Mouse (Mus musculus): Measurements from ENCODE around the gene Trex2. TPM values are rescaled to one million over a fixed set of nuclear protein-coding genes. Genes with fewer than 3 reads are reported as not detected.

The Trex2 gene
- polyA plus RNA-seq, 1 experiment from 2014 or later, result not detected

DNA sequence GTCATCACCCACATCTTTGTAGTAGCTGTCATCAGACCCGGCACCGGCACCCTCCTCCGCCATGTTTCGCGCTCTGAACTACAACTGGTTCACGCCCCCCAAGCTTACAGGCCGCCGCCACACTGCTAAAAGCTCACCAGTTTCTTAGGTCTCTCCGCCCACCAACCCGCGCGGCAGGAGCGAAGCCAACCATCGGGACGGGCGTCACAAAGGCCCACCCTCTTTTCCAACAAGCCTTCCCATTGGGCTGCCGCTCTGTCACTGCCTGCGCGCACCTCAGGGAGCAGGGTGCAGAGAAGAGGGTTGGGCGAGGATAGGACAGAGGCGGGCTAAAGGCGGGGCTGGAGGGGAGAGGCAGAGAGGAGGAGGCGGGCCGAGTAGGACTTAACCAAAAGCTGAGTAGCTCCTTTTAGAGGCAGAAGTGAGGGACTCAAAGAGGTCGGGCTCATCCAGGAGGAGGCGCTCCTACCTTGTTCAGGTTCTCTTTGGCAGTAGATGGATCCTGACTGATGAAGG, 23.8 kb upstream of the Trex2 start, which contains the start of gene Haus7:
Haus7 (minus strand) TSS at position 168 of the 516 bp plus-strand sequence.
- H3K9me3 ChIP-seq (ENCODE audit: control insufficient read depth, low read length), result no peaks in the 10 kb centered on the region
- peak; percentile 84 for DNase-seq (ENCODE audit: low spot score)
- no peaks in the 10 kb centered on the region for H3K27me3 ChIP-seq (ENCODE audit: control insufficient read depth, insufficient read depth, low read length)
- peaks cover 6% of the 10 kb centered on the region for H3K4me1 ChIP-seq (replicated peaks; ENCODE audit: control insufficient read depth, insufficient read depth, low read length)
- peak; percentile 100 for ATAC-seq (ENCODE audit: low FRiP score)
- H3K9ac ChIP-seq, result peak within 1 kb of the TSS; percentile 65
- no peaks in the 10 kb centered on the region for H3K36me3 ChIP-seq (replicated peaks; ENCODE audit: control insufficient read depth, insufficient read depth)
- peak within 1 kb of the TSS; percentile 54 for H3K4me3 ChIP-seq (replicated peaks; ENCODE audit: low read length)
- WGBS, result 17% methylated on average over 26 of the region's 26 CpGs
- H3K4me2 ChIP-seq (replicated peaks), result peak within 1 kb of the TSS; percentile 69
- peak within 1 kb of the TSS; percentile 57; the same call in 1 of the 2 replicates for H3K27ac ChIP-seq

DNA sequence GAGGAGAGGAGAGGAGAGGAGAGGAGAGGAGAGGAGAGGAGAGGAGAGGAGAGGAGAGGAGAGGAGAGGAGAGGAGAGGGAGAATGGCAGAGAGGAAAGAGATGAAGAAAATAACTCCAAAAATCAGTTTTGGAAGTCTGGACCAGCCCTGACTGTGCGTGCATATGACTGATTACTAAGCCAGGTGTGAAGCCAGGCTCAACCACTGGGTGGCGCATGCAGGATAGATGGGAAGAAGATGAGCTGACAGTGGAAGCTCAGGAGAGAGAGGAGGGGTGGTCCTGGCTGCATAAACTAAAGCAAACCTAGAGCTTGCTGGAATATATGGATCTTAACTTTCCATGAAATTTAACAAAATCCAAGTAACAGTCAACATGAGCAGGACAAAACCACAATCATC, 16.8 kb upstream of the Trex2 start:
- H3K27me3 ChIP-seq (ENCODE audit: control insufficient read depth, insufficient read depth, low read length), result no peaks in the 10 kb centered on the region
- H3K9ac ChIP-seq, result no peak overlapping the region
- H3K4me1 ChIP-seq (replicated peaks; ENCODE audit: control insufficient read depth, insufficient read depth, low read length), result no peaks in the 10 kb centered on the region
- no peak for ATAC-seq (ENCODE audit: low FRiP score)
- no peaks in the 10 kb centered on the region; the same call in 1 of the 2 replicates for H3K36me3 ChIP-seq (replicated peaks; ENCODE audit: control insufficient read depth, insufficient read depth)
- H3K27ac ChIP-seq, result no peak overlapping the region
- no peaks in the 10 kb centered on the region for H3K9me3 ChIP-seq (ENCODE audit: control insufficient read depth, low read length)
- H3K4me2 ChIP-seq (replicated peaks), result no peak overlapping the region
- 4% methylated on average over 2 of the region's 2 CpGs for WGBS
- H3K4me3 ChIP-seq (replicated peaks; ENCODE audit: low read length), result no peak overlapping the region
- DNase-seq (ENCODE audit: low spot score), result peak; percentile 70

DNA sequence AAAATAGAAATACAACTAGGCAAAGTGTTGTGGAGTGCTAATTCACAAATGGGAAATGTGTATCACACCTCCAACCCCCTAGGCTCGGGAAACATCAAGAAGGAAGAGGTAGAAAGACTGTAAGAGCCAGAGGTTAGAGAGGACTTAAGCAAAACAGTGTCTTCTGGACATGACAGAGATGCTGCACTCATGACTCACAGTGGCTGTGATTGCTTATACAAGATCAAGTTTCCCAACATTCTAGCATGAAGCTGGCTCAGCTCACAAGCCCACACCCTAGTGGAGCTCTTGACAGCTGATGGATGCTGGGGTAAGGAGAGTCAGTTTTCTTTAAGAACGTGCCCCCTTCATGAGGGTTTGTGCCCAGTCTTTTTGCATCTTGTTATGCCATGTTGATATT, 6.3 kb upstream of the Trex2 start:
- DNase-seq (ENCODE audit: low spot score), result no peak
- peaks cover 19% of the 10 kb centered on the region for H3K36me3 ChIP-seq (replicated peaks; ENCODE audit: control insufficient read depth, insufficient read depth)
- no peak overlapping the region for H3K4me3 ChIP-seq (replicated peaks; ENCODE audit: low read length)
- H3K4me1 ChIP-seq (replicated peaks; ENCODE audit: control insufficient read depth, insufficient read depth, low read length), result no peaks in the 10 kb centered on the region
- H3K9me3 ChIP-seq (ENCODE audit: control insufficient read depth, low read length), result no peaks in the 10 kb centered on the region
- no peak overlapping the region for H3K4me2 ChIP-seq (replicated peaks)
- no peaks in the 10 kb centered on the region for H3K27me3 ChIP-seq (ENCODE audit: control insufficient read depth, insufficient read depth, low read length)
- no peak overlapping the region for H3K9ac ChIP-seq
- no peak overlapping the region for H3K27ac ChIP-seq
- 72% methylated on average over 2 of the region's 2 CpGs for WGBS
- ATAC-seq (ENCODE audit: low FRiP score), result no peak

DNA sequence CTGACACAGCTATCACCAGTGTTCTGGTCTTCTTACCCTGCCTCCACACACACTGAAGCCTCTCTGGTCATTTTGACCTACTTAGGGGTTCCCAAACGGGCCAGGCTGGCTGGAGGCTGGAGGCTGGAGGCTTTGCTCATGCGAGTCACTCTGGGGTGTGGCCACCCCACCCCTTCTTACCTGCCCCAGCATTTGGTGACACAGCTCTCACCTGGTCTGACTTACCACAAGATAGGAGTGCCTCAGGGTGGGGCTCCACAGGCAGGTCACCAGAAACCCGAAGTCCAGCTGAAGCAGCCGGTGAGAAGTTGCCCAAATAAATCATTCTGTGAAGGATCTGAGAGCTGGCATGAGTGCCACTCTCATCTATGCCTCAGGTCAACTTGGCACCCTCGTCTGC, 2.3 kb downstream of the Trex2 start:
- Histone ChIP-seq H3K4me1 (replicated peaks; ENCODE audit: control insufficient read depth, insufficient read depth, low read length) (no peaks in the 10 kb centered on the region), H3K9ac (no peak overlapping the region), H3K27me3 (ENCODE audit: control insufficient read depth, insufficient read depth, low read length) (no peaks in the 10 kb centered on the region), H3K9me3 (ENCODE audit: control insufficient read depth, low read length) (no peaks in the 10 kb centered on the region), H3K4me3 (replicated peaks; ENCODE audit: low read length) (no peak overlapping the region), H3K27ac (no peak overlapping the region), H3K36me3 (replicated peaks; ENCODE audit: control insufficient read depth, insufficient read depth) (peaks cover 8% of the 10 kb centered on the region; the same call in 1 of the 2 replicates), H3K4me2 (replicated peaks) (no peak overlapping the region)
- 81% methylated on average over 5 of the region's 5 CpGs for WGBS
- ATAC-seq (ENCODE audit: low FRiP score) (no peak), DNase-seq (ENCODE audit: low spot score) (no peak)

DNA sequence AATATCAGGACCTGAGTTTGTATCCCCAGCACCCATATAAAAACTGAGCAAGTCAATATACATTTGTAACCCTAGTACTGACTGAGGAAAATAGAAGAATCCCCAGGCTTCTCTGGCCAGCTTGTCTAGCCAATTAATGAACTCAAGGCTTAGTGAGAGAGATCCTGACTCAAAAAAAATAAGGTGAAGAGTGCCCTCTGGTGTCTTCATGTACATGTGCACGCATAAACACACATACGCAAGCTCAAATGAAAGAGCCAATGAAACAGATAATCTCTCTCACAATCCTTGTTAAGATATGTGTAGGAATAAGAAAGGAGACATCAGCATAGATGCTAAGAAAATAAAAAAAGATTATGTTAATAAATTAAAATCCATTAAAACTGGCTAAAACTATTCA, 5.1 kb downstream of the Trex2 start:
- no peaks in the 10 kb centered on the region for H3K27me3 ChIP-seq (ENCODE audit: control insufficient read depth, insufficient read depth, low read length)
- no peaks in the 10 kb centered on the region for H3K4me1 ChIP-seq (replicated peaks; ENCODE audit: control insufficient read depth, insufficient read depth, low read length)
- ATAC-seq (ENCODE audit: low FRiP score), result no peak
- H3K9me3 ChIP-seq (ENCODE audit: control insufficient read depth, low read length), result no peaks in the 10 kb centered on the region
- H3K4me3 ChIP-seq (replicated peaks; ENCODE audit: low read length), result no peak overlapping the region
- no peak overlapping the region for H3K27ac ChIP-seq
- 83% methylated on average over 2 of the region's 2 CpGs for WGBS
- DNase-seq (ENCODE audit: low spot score), result no peak
- no peaks in the 10 kb centered on the region for H3K36me3 ChIP-seq (replicated peaks; ENCODE audit: control insufficient read depth, insufficient read depth)
- no peak overlapping the region for H3K4me2 ChIP-seq (replicated peaks)
- no peak overlapping the region for H3K9ac ChIP-seq

DNA sequence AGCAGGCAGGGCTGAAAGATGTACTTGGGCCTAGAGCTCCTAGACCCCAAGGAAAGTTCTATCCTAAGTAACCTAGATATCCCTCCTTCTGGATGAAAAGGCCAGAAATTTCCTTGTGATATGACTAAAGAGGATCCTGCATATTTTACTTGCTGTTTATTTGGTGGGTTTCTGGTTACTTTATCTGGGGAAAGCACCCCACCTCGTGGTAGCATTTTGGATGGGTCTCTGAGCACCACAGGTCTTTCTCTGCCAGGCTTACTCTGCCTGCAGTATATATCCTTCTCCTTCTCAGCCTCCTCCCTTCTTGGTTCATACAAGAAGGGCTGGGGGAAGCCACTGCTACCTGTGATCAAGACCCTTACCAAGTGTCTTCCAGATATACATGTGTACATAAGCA, 22.4 kb downstream of the Trex2 start:
- H3K9me3 ChIP-seq (ENCODE audit: control insufficient read depth, low read length), result 0 out of 2 replicates have a peak, but pooled peaks cover 5% of the 10 kb centered on the region
- no peaks in the 10 kb centered on the region for H3K36me3 ChIP-seq (replicated peaks; ENCODE audit: control insufficient read depth, insufficient read depth)
- ATAC-seq (ENCODE audit: low FRiP score) (no peak), DNase-seq (ENCODE audit: low spot score) (no peak)
- H3K4me2 ChIP-seq (replicated peaks), result no peak overlapping the region
- H3K27me3 ChIP-seq (ENCODE audit: control insufficient read depth, insufficient read depth, low read length), result no peaks in the 10 kb centered on the region; the same call in 1 of the 2 replicates
- H3K4me3 ChIP-seq (replicated peaks; ENCODE audit: low read length), result no peak overlapping the region
- no peak overlapping the region for H3K9ac ChIP-seq
- H3K27ac ChIP-seq, result no peak overlapping the region
- WGBS, result 27% methylated on average over 1 of the region's 1 CpGs
- H3K4me1 ChIP-seq (replicated peaks; ENCODE audit: control insufficient read depth, insufficient read depth, low read length), result no peaks in the 10 kb centered on the region

DNA sequence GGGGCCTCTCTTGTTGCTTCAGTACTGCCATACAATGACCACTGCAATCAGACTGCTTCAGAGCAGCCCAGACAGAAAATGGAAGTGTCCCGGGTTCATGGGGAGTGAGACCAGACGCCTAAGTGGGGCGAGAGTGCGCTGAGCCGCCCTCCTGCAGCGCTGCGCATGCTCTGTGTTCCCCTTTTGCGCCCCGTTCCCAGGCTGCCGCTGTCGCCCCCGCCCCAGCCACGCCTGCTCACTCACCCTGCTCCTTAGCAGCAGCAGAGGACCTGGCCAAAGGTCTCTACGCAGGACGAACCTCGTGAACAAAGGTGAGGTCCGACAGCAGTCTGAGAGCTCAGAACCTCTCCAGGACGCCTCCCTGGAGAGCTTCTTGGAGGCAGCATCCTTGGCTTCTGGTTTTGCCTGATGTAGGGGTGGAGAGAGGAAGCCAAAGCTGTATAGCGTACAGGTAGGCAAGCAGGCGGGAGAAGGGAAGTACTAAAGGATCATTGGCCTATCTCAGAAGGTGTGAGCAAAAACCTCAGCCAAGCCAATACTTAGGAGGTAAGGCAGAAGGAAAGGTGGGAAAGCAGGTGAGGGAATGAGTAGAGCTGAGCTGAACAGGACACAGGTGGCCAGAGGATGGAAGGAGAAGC, 24.1 kb downstream of the Trex2 start, which contains the start of gene Zfp92:
Zfp92 (plus strand) TSS at position 217 of the 638 bp plus-strand sequence.
- ATAC-seq (ENCODE audit: low FRiP score), result no peak

DNA sequence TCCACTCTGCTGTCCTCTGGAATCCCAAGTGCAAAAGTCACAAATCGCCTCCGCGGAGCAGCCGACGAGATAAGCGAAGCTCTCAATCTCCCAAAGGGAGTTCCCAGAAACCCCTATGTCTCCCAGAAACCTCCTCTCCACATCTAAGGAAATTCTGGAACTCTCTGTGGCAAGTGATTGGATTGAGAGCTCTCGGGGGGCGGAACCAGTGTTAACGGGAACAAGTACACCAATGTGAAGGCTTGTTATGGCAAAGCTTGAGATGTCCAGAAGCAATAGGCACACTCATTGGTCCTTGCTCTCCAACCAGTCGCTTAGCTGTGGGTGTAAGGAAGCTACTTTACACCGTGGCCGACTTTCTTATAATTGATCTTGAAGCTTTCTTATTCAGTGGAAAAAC, 33.5 kb downstream of the Trex2 start:
- no peaks in the 10 kb centered on the region for H3K27me3 ChIP-seq (ENCODE audit: control insufficient read depth, insufficient read depth, low read length)
- no peaks in the 10 kb centered on the region for H3K36me3 ChIP-seq (replicated peaks; ENCODE audit: control insufficient read depth, insufficient read depth)
- no peak overlapping the region for H3K27ac ChIP-seq
- WGBS, result 95% methylated on average over 12 of the region's 12 CpGs
- no peaks in the 10 kb centered on the region for H3K9me3 ChIP-seq (ENCODE audit: control insufficient read depth, low read length)
- H3K9ac ChIP-seq, result no peak overlapping the region
- H3K4me1 ChIP-seq (replicated peaks; ENCODE audit: control insufficient read depth, insufficient read depth, low read length), result no peaks in the 10 kb centered on the region
- no peak overlapping the region for H3K4me2 ChIP-seq (replicated peaks)
- no peak overlapping the region for H3K4me3 ChIP-seq (replicated peaks; ENCODE audit: low read length)
- DNase-seq (ENCODE audit: low spot score) (no peak), ATAC-seq (ENCODE audit: low FRiP score) (no peak)

More for the DNA sequence above, 24.1 kb downstream of the Trex2 start, which contains the start of gene Zfp92:
- DNase-seq (ENCODE audit: low spot score), result no peak
- Histone ChIP-seq H3K4me3 (replicated peaks; ENCODE audit: low read length) (peak within 1 kb of the TSS; percentile 28), H3K4me1 (replicated peaks; ENCODE audit: control insufficient read depth, insufficient read depth, low read length) (no peaks in the 10 kb centered on the region), H3K9me3 (ENCODE audit: control insufficient read depth, low read length) (0 out of 2 replicates have a peak, but pooled peaks cover 5% of the 10 kb centered on the region), H3K27me3 (ENCODE audit: control insufficient read depth, insufficient read depth, low read length) (no peaks in the 10 kb centered on the region; the same call in 1 of the 2 replicates), H3K27ac (no peak within 1 kb of the TSS), H3K4me2 (replicated peaks) (peak within 1 kb of the TSS; percentile 44), H3K36me3 (replicated peaks; ENCODE audit: control insufficient read depth, insufficient read depth) (no peaks in the 10 kb centered on the region), H3K9ac (peak within 1 kb of the TSS; percentile 34; the same call in 1 of the 2 replicates)
- 17% methylated on average over 20 of the region's 20 CpGs for WGBS

DNA sequence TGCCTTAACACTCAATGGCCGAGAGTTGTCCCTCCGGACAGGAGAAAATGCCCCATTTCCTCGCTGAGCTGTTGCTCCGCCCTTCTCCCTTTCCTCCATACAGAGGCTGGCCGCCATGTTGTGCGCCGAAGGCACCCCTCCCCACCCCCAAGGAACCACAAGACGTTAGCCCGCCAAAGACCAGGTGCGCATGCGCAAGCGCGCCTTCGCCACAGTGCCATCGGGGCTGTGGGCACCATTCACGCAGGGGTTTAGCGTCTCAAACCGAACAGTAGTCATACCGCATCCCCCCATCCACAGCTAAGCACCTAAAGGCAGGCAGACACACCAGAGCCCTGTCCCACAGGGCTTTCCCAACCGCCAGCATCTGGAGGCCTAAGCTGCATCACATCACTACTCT, 34.2 kb downstream of the Trex2 start:
- no peak overlapping the region for H3K9ac ChIP-seq

More for the DNA sequence above, 34.2 kb downstream of the Trex2 start:
- H3K9me3 ChIP-seq (ENCODE audit: control insufficient read depth, low read length), result no peaks in the 10 kb centered on the region
- H3K4me2 ChIP-seq (replicated peaks), result no peak overlapping the region
- WGBS, result 86% methylated on average over 20 of the region's 20 CpGs
- DNase-seq (ENCODE audit: low spot score), result no peak
- H3K4me1 ChIP-seq (replicated peaks; ENCODE audit: control insufficient read depth, insufficient read depth, low read length), result no peaks in the 10 kb centered on the region
- ATAC-seq (ENCODE audit: low FRiP score), result no peak
- no peaks in the 10 kb centered on the region for H3K27me3 ChIP-seq (ENCODE audit: control insufficient read depth, insufficient read depth, low read length)
- H3K4me3 ChIP-seq (replicated peaks; ENCODE audit: low read length), result no peak overlapping the region
- H3K27ac ChIP-seq, result no peak overlapping the region
- H3K36me3 ChIP-seq (replicated peaks; ENCODE audit: control insufficient read depth, insufficient read depth), result no peaks in the 10 kb centered on the region
